Mouse (Mus musculus) MEL (cell line): ENCODE measurements around the gene Cd9. TPM values are rescaled to one million over a fixed set of nuclear protein-coding genes. Genes with fewer than 3 reads are reported as not detected.

Experiments
- DNase-seq: peaks from one replicate; pipeline ENCODE4 v3.0.0; 2011; ENCODE audit warnings: low read depth, low spot score
- H3K27ac ChIP-seq: 2 replicates; pipeline ENCODE4 v1.5.1; 2012; ENCODE audit warnings: low read depth, mild to moderate bottlenecking, control low read depth, low read length, moderate library complexity; ENCODE audit not compliant: control insufficient read depth
- H3K27me3 ChIP-seq, 2 experiments: fragments of 150-350 bp in 1 of 2; sonication (generic) in 1 of 2; 2 replicates each; pipeline ENCODE4 v1.6.1; 2012; ENCODE audit warnings: low read length in 2 of 2, mild to moderate bottlenecking in 2 of 2, improper control_type of control experiment in 1 of 2, moderate library complexity in 1 of 2; ENCODE audit not compliant: insufficient read depth in 2 of 2, control insufficient read depth in 1 of 2
- H3K36me3 ChIP-seq, 2 experiments: 2 replicates each; pipeline ENCODE4 v1.6.1; 2012 to 2014; ENCODE audit warnings: low read length in 2 of 2, improper control_type of control experiment in 1 of 2, inconsistent platforms in 1 of 2, mild to moderate bottlenecking in 1 of 2; ENCODE audit not compliant: insufficient read depth in 2 of 2, control insufficient read depth in 1 of 2
- H3K4me1 ChIP-seq, 2 experiments: fragments of 150-350 bp in 1 of 2; sonication (generic) in 1 of 2; 2 replicates each; pipeline ENCODE4 v1.6.1; 2012; ENCODE audit warnings: low read length in 2 of 2, improper control_type of control experiment in 1 of 2, mild to moderate bottlenecking in 1 of 2; ENCODE audit not compliant: insufficient read depth in 2 of 2, control insufficient read depth in 1 of 2
- H3K4me3 ChIP-seq, 2 experiments: fragments of 150-350 bp in 1 of 2; sonication (generic) in 1 of 2; 2 replicates each; pipeline ENCODE4 v1.5.1; 2012; ENCODE audit warnings: low read depth in 2 of 2, low read length in 2 of 2, mild to moderate bottlenecking in 2 of 2, moderate library complexity in 2 of 2, control low read depth in 1 of 2, improper control_type of control experiment in 1 of 2; ENCODE audit not compliant: control insufficient read depth in 1 of 2, insufficient read depth in 1 of 2
- H3K79me2 ChIP-seq: 2 replicates; pipeline ENCODE4 v1.6.1; 2012; ENCODE audit warnings: mild to moderate bottlenecking, low read length, moderate library complexity; ENCODE audit not compliant: control insufficient read depth, poor library complexity, insufficient read depth
- H3K9ac ChIP-seq: 2 replicates; pipeline ENCODE4 v1.6.1; 2012; ENCODE audit warnings: low read depth, mild to moderate bottlenecking, control low read depth, low read length, moderate library complexity; ENCODE audit not compliant: control insufficient read depth, poor library complexity, severe bottlenecking
- H3K9me3 ChIP-seq: fragments of 150-350 bp; sonication (generic); replicated peaks from 2 replicates; pipeline ENCODE4 v1.6.1; 2012; ENCODE audit warnings: mild to moderate bottlenecking, low read length, improper control_type of control experiment, moderate library complexity; ENCODE audit not compliant: insufficient read depth
- BHLHE40 ChIP-seq: IDR thresholded peaks from 2 replicates; pipeline ENCODE4 v1.6.1; 2012; ENCODE audit warnings: low read depth, mild to moderate bottlenecking, inconsistent platforms, low read length, improper control_type of control experiment, borderline replicate concordance
- CHD1 ChIP-seq: IDR thresholded peaks from 2 replicates; pipeline ENCODE4 v1.6.1; 2012; ENCODE audit warnings: low read depth, mild to moderate bottlenecking, inconsistent platforms, low read length, improper control_type of control experiment
- CTCF ChIP-seq, 3 experiments: IDR thresholded peaks in 2 of 3; conservative IDR thresholded peaks in 1 of 3; 2 replicates each; pipeline ENCODE4 v1.5.1; 2011 to 2012; ENCODE audit warnings: low read length in 3 of 3, low read depth in 2 of 3, mild to moderate bottlenecking in 2 of 3, improper control_type of control experiment in 1 of 3, inconsistent platforms in 1 of 3, mixed read lengths in 1 of 3, moderate library complexity in 1 of 3; ENCODE audit not compliant: control insufficient read depth in 1 of 3, insufficient read depth in 1 of 3, poor library complexity in 1 of 3, severe bottlenecking in 1 of 3
- E2F4 ChIP-seq: IDR thresholded peaks from 2 replicates; pipeline ENCODE4 v1.6.1; 2011; ENCODE audit warnings: low read depth, low read length, improper control_type of control experiment, borderline replicate concordance
- EP300 ChIP-seq, 2 experiments: IDR thresholded peaks; 2 replicates each; pipeline ENCODE4 v1.6.1; 2011; ENCODE audit warnings: improper control_type of control experiment in 2 of 2, low read length in 2 of 2, low read depth in 1 of 2, mild to moderate bottlenecking in 1 of 2
- ETS1 ChIP-seq: IDR thresholded peaks from 2 replicates; pipeline ENCODE4 v1.6.1; 2012; ENCODE audit warnings: low read depth, mild to moderate bottlenecking, inconsistent platforms, low read length, improper control_type of control experiment, moderate library complexity
- GATA1 ChIP-seq: IDR thresholded peaks from 2 replicates; pipeline ENCODE4 v1.6.1; 2011; ENCODE audit warnings: low read depth, low read length, improper control_type of control experiment
- HCFC1 ChIP-seq: IDR thresholded peaks from 2 replicates; pipeline ENCODE4 v1.6.1; 2012; ENCODE audit warnings: low read depth, mild to moderate bottlenecking, inconsistent platforms, low read length, improper control_type of control experiment, moderate library complexity
- JUND ChIP-seq: IDR thresholded peaks from 2 replicates; pipeline ENCODE4 v1.6.1; 2011; ENCODE audit warnings: low read depth, mild to moderate bottlenecking, improper control_type of control experiment, low read length
- KAT2A ChIP-seq: conservative IDR thresholded peaks from 2 replicates; pipeline ENCODE4 v1.6.1; 2012; ENCODE audit warnings: low read depth, low read length, improper control_type of control experiment, inconsistent platforms
- MAX ChIP-seq: IDR thresholded peaks from 2 replicates; pipeline ENCODE4 v1.6.1; 2011; ENCODE audit warnings: low read length, improper control_type of control experiment
- POLR2A ChIP-seq, 2 experiments: IDR thresholded peaks; 2 replicates each; pipeline ENCODE4 v1.6.1; 2011 to 2012; ENCODE audit warnings: low read length in 2 of 2, mild to moderate bottlenecking in 2 of 2, control low read depth in 1 of 2, improper control_type of control experiment in 1 of 2, low read depth in 1 of 2, moderate library complexity in 1 of 2; ENCODE audit not compliant: control insufficient read depth in 1 of 2, insufficient read depth in 1 of 2, poor library complexity in 1 of 2
- POLR2AphosphoS2 ChIP-seq: IDR thresholded peaks from 2 replicates; pipeline ENCODE4 v1.6.1; 2011; ENCODE audit warnings: low read length, improper control_type of control experiment
- POLR2AphosphoS5 ChIP-seq: IDR thresholded peaks from 2 replicates; pipeline ENCODE4 v1.6.1; 2012; ENCODE audit warnings: low read depth, borderline replicate concordance, mild to moderate bottlenecking, inconsistent platforms, low read length, moderate library complexity, mixed read lengths
- RAD21 ChIP-seq: IDR thresholded peaks from 2 replicates; pipeline ENCODE4 v1.6.1; 2011; ENCODE audit warnings: mild to moderate bottlenecking, low read depth, low read length, improper control_type of control experiment
- RCOR1 ChIP-seq: IDR thresholded peaks from 2 replicates; pipeline ENCODE4 v1.6.1; 2012; ENCODE audit warnings: low read depth, mild to moderate bottlenecking, inconsistent platforms, low read length, improper control_type of control experiment
- TAL1 ChIP-seq: IDR thresholded peaks from 2 replicates; pipeline ENCODE4 v1.6.1; 2012; ENCODE audit warnings: mild to moderate bottlenecking, inconsistent platforms, low read length, moderate library complexity, mixed read lengths
- USF2 ChIP-seq, 2 experiments: IDR thresholded peaks; 2 replicates each; pipeline ENCODE4 v1.6.1; 2011 to 2012; ENCODE audit warnings: improper control_type of control experiment in 2 of 2, low read length in 2 of 2, borderline replicate concordance in 1 of 2, inconsistent platforms in 1 of 2, low read depth in 1 of 2, mild to moderate bottlenecking in 1 of 2; ENCODE audit not compliant: insufficient read depth in 1 of 2
- ZMIZ1 ChIP-seq: IDR thresholded peaks from 2 replicates; pipeline ENCODE4 v1.6.1; 2012; ENCODE audit warnings: low read depth, mild to moderate bottlenecking, inconsistent platforms, low read length, improper control_type of control experiment, moderate library complexity
- ZNF384 ChIP-seq: IDR thresholded peaks from 2 replicates; pipeline ENCODE4 v1.6.1; 2012; ENCODE audit warnings: low read depth, mild to moderate bottlenecking, inconsistent platforms, low read length, improper control_type of control experiment
- polyA plus RNA-seq, 2 experiments: library from polyadenylated mRNA; stranded (reverse) in 1 of 2; unstranded in 1 of 2; fragments of >175 nt in 1 of 2; fragments of >200 nt in 1 of 2; gene quantifications; 2 replicates each; pipeline versions ENCODE4 v1.2.1 to v1.2.4; 2012; ENCODE audit warnings: low replicate concordance in 2 of 2, low read depth in 1 of 2; ENCODE audit not compliant: insufficient read length in 2 of 2, insufficient read depth in 1 of 2, missing spikeins in 1 of 2
- total RNA-seq: library from RNA; depleted of rRNA; stranded (reverse); fragments of 300-350 nt; gene quantifications from 2 replicates; pipeline ENCODE4 v1.2.3, GENCODE M21; 2012

The Cd9 gene
- total and polyA plus RNA-seq, 3 experiments: 3.6 to 10.9 TPM; not detected in 1

DNA sequence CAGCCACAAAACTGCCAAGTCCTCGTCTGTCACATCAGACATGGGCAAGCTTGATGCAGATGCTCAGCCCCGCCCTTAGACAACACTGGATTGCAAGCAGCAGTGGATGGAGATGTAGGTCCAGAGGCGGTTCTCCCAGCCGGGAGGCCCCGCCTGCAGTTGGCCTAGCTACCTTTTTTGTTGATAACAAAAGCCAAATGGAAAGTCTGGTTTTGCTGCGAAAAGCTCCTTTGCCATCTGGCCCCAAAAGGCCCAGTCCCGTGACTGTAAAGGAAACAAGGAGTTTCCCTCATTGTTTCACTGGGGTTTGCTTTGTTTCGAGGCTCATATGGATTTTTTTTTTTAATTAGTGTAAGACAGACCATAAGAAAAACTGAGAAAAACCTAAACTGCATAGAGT is 18.5 kb downstream of the Cd9 start:
- Histone ChIP-seq H3K4me1 (peaks cover 3 to 17% of the 10 kb centered on the region in 2 experiments; a peak in 3 of 4 replicates), H3K27me3 (no peaks in the 10 kb centered on the region)
- TF ChIP-seq ZNF384 (0 out of 2 replicates have a peak, but pooled peaks have one; percentile 1), KAT2A (no peak)
- TF ChIP-seq, all 39 proteins: peak for 1
- H3K27ac ChIP-seq: no peak overlapping the region
- no peaks in the 10 kb centered on the region for H3K9me3 ChIP-seq
- H3K79me2 ChIP-seq: no peaks in the 10 kb centered on the region
- no peaks in the 10 kb centered on the region for H3K36me3 ChIP-seq
- peak; percentile 16 for DNase-seq
- H3K9ac ChIP-seq: no peak overlapping the region
- no peak overlapping the region for H3K4me3 ChIP-seq

DNA sequence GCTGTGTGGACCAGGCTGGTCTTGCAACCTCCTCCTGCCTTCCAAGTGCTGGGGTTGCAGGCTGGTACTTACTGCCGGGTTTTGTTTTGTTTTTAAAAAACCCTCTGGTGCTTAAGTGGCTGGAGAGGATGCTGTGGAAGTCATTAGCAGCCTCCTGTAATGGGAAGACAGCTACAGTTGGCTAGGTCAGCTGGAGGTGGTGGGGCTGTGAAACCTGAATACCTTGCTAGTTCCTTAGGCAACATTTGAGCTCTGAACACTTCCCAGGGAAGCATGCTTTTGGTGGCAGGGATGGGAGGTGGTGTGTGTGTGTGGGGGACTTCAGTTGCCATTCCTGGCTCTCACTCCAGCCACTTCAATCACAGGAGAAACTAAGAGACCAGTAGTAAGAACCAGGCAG is 19.4 kb downstream of the Cd9 start:
- Histone ChIP-seq H3K9me3 (no peaks in the 10 kb centered on the region), H3K4me3 (no peak overlapping the region), H3K9ac (no peak overlapping the region), H3K27me3 (no peaks in the 10 kb centered on the region), H3K36me3 (no peaks in the 10 kb centered on the region), H3K79me2 (no peaks in the 10 kb centered on the region), H3K4me1 (peaks cover 0 to 10% of the 10 kb centered on the region in 2 experiments; a peak in 3 of 4 replicates), H3K27ac (no peak overlapping the region)
- TF ChIP-seq RCOR1 (no peak), CHD1 (no peak), E2F4 (no peak), MAX (no peak), BHLHE40 (no peak), POLR2A (IDR thresholded peaks at IDR 0.05; ENCODE audit: control insufficient read depth in 1 of 2, insufficient read depth in 1 of 2, low read depth in 1 of 2, low read length in 2 of 2, poor library complexity in 1 of 2) (no peak), USF2 (IDR thresholded peaks at IDR 0.05; ENCODE audit: borderline replicate concordance in 1 of 2, insufficient read depth in 1 of 2, low read depth in 1 of 2, low read length in 2 of 2) (no peak), POLR2AphosphoS5 (no peak), JUND (no peak), HCFC1 (no peak), ETS1 (no peak), POLR2AphosphoS2 (no peak), ZMIZ1 (no peak), RAD21 (no peak), GATA1 (no peak), CTCF (IDR thresholded peaks at IDR 0.05 in 2 of 3, conservative IDR thresholded peaks at IDR 0.05 in 1 of 3; ENCODE audit: control insufficient read depth in 1 of 3, insufficient read depth in 1 of 3, low read depth in 2 of 3, low read length in 3 of 3, poor library complexity in 1 of 3, severe bottlenecking in 1 of 3) (no peak), TAL1 (no peak), EP300 (IDR thresholded peaks at IDR 0.05; ENCODE audit: low read depth in 1 of 2, low read length in 2 of 2) (no peak)
- no peak for DNase-seq
